Mouse (Mus musculus) gastrocnemius, adult 2 months (tissue): ENCODE results near the gene Vmn1r135. TPM values are rescaled to one million over a fixed set of nuclear protein-coding genes. Genes with fewer than 3 reads are reported as not detected.
"Not testable (repeated sequence)": the region's sequence is repeated elsewhere in the genome, so short reads cannot be mapped to it uniquely, and the experiment has no call there.

ENCODE experiments used
- DNase-seq: peaks from one replicate; pipeline ENCODE4 v3.0.0; 2022
- H3K27ac ChIP-seq: fragments of 200-600 bp; 2 replicates; pipeline ENCODE4 v1.8.1; 2022; ENCODE audit warnings: mild to moderate bottlenecking
- H3K4me3 ChIP-seq: fragments of 200-600 bp; 2 replicates; pipeline ENCODE4 v1.8.1; 2022; ENCODE audit warnings: mild to moderate bottlenecking, moderate library complexity
- intact Hi-C: fragments of 180-260 bp; cut with DNase I; formaldehyde crosslinking; loops from one replicate; pipeline ENCODE4 v1.15.1; 2025
- long read RNA-seq, 2 experiments: library from polyadenylated mRNA; stranded (forward); transcript quantifications; one replicate each; pipeline ENCODE4 v2.0.0; 2021
- total RNA-seq, 2 experiments: library from RNA; stranded (reverse); gene quantifications; 2 replicates each; pipeline ENCODE4 v1.2.3; 2021

The Vmn1r135 gene
- total RNA-seq, result not detected
- long read RNA-seq, experiment 1, result 0 reads
- long read RNA-seq, experiment 2, result 0 reads

DNA sequence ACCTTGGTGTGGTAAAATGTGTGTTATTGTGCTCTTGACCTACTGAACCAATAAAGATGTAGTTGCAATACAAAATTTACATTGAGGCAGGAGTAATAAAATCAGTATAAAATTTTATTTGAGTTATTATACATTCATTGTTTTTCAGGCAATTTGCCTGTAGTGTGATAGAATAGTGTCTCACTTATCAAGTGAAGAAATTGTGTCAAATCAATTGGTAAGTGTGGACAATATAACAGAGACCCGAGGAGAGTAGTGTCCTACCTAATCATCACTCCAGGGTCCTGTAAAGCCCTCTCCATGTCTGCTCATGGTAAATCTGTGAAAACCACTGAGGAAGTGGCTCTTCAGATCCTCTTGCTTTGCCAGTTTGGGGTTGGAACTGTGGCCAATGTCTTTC lies at the start of gene Vmn1r135:
Gene Vmn1r135 (plus strand): TSS at position 301 of the 400 bp plus-strand sequence.
- DNase-seq, intact Hi-C loops, H3K27ac ChIP-seq, H3K4me3 ChIP-seq: not testable (repeated sequence)

DNA sequence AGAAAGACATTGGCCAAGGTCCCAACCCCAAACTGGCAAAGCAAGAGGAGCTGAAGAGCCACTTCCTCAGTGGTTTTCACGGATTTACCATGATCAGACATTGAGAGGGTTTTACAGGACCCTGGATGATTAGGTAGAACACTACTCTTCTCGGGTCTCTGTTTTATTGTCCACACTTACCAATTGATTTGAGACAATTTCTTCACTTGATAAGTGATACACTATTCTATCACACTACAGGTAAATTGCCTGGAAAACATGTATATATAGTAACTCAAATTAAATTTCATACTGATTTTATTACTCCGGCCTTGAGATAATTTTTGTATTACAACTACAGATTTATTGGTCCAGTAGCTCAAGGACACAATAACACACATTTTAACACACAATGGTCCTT lies 35.5 kb upstream of the Vmn1r135 start, which contains the start of gene Gm4177:
Gene Gm4177 (minus strand): TSS at position 101 of the 400 bp plus-strand sequence.
- H3K4me3 ChIP-seq, intact Hi-C loops, DNase-seq: not testable (repeated sequence)

DNA sequence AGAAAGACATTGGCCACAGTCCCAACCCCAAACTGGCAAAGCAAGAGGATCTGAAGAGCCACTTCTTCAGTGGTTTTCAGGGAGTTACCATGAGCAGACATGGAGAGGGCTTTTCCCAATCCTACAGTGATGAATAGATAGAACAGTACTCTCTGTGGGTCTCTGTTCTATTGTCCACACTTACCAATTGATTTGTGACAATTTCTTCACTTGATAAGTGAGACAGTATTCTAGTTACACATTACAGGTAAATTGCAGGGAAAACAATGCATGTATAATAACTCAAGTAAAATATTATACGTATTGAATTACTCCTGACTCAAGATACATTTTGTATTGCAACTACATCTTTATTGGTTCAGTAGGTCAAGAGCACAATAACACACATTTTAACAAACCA lies 12.0 kb downstream of the Vmn1r135 start, which contains the start of gene Gm5725:
Gene Gm5725 (minus strand): TSS at position 101 of the 400 bp plus-strand sequence.
- intact Hi-C loops, H3K27ac ChIP-seq, H3K4me3 ChIP-seq, DNase-seq: not testable (repeated sequence)

More for the DNA sequence above, 35.5 kb upstream of the Vmn1r135 start, which contains the start of gene Gm4177:
- not testable (repeated sequence) for H3K27ac ChIP-seq

Other genes starting within 250 kb of the Vmn1r135 start
- gene Vmn1r132, start 218.3 kb upstream of the Vmn1r135 start, total RNA-seq, result not detected
- not detected for gene Gm4175, start 70.9 kb upstream of the Vmn1r135 start, total RNA-seq
- not detected for gene Gm4177, start 35.6 kb upstream of the Vmn1r135 start, total RNA-seq
- not detected for gene Gm5725, start 11.9 kb downstream of the Vmn1r135 start, total RNA-seq
- not detected for gene Gm5891, start 88.9 kb downstream of the Vmn1r135 start, total RNA-seq
- gene Vmn1r137, start 162.2 kb downstream of the Vmn1r135 start, total RNA-seq, result not detected
- not detected for gene Vmn1r138, start 196.5 kb downstream of the Vmn1r135 start, total RNA-seq
- gene Gm6176, start 224.0 kb downstream of the Vmn1r135 start, total RNA-seq, result not detected
- not detected for gene Vmn1r139, start 236.7 kb downstream of the Vmn1r135 start, total RNA-seq